Mouse (Mus musculus) liver, adult 2 months (tissue): ENCODE results near the gene Csdc2. TPM values are rescaled to one million over a fixed set of nuclear protein-coding genes. Genes with fewer than 3 reads are reported as not detected.

ENCODE experiments used
- DNase-seq: peaks from one replicate; pipeline ENCODE4 v3.0.0-alpha.2; 2011; ENCODE audit warnings: low read depth, low spot score; ENCODE audit errors: extremely low read depth
- H3K27ac ChIP-seq: fragments of 200-500 bp; replicated peaks from 2 replicates; pipeline ENCODE4 v1.5.1; 2012; ENCODE audit warnings: low read depth, mild to moderate bottlenecking, control low read depth, inconsistent platforms, low read length; ENCODE audit not compliant: insufficient read depth
- H3K27me3 ChIP-seq: fragments of 200-500 bp; 2 replicates; pipeline ENCODE4 v1.6.1; 2012; ENCODE audit warnings: mild to moderate bottlenecking, moderate library complexity, low read length, inconsistent platforms; ENCODE audit not compliant: control insufficient read depth, insufficient read depth
- H3K36me3 ChIP-seq: fragments of 200-500 bp; 2 replicates; pipeline ENCODE4 v1.6.1; 2012; ENCODE audit warnings: low read length, inconsistent platforms; ENCODE audit not compliant: control insufficient read depth, insufficient read depth
- H3K4me1 ChIP-seq: fragments of 200-500 bp; 2 replicates; pipeline ENCODE4 v1.6.1; 2011; ENCODE audit warnings: low read length; ENCODE audit not compliant: control insufficient read depth, insufficient read depth
- H3K4me3 ChIP-seq: fragments of 200-500 bp; 2 replicates; pipeline ENCODE4 v1.5.1; 2011; ENCODE audit warnings: low read depth, mild to moderate bottlenecking, control low read depth, low read length, moderate library complexity; ENCODE audit not compliant: insufficient read depth
- H3K79me2 ChIP-seq: fragments of 200-500 bp; 2 replicates; pipeline ENCODE4 v1.6.1; 2012; ENCODE audit warnings: inconsistent platforms, mild to moderate bottlenecking, low read length, moderate library complexity; ENCODE audit not compliant: control insufficient read depth, insufficient read depth
- H3K9ac ChIP-seq: fragments of 200-500 bp; 2 replicates; pipeline ENCODE4 v1.6.1; 2012; ENCODE audit warnings: low read depth, mild to moderate bottlenecking, control low read depth, inconsistent platforms, low read length
- CTCF ChIP-seq: fragments of 200-500 bp; IDR thresholded peaks from 2 replicates; pipeline ENCODE4 v1.5.1; 2011; ENCODE audit warnings: low read depth, low read length, control low read depth
- POLR2A ChIP-seq: fragments of 200-500 bp; IDR thresholded peaks from 2 replicates; pipeline ENCODE4 v1.6.1; 2011; ENCODE audit warnings: low read length, control low read depth; ENCODE audit not compliant: insufficient read depth; ENCODE audit errors: extremely low read depth
- WGBS: fragments of 180-500 bp; shearing (Covaris S2); methylation state at CpG from one replicate; pipeline ENCODE4 v1.1.7; 2018; 5-methylcytosine and 5-hydroxymethylcytosine counted together
- polyA plus RNA-seq: library from polyadenylated mRNA; depleted of rRNA; stranded (reverse); fragments of >200 nt; gene quantifications from 2 replicates; pipeline ENCODE4 v1.2.3, GENCODE M21; 2012
- total RNA-seq: library from RNA; depleted of rRNA; stranded (reverse); fragments of >200 nt; gene quantifications from 2 replicates; pipeline ENCODE4 v1.2.3, GENCODE M21; 2014

Csdc2 gene
- total and polyA plus RNA-seq, 2 experiments: 0.09 to 0.35 TPM

- H3K4me3 ChIP-seq: no peak within 1 kb of the TSS
- DNase-seq: no peak
- no peaks in the 10 kb centered on the region for H3K36me3 ChIP-seq
- no peak within 1 kb of the TSS for H3K27ac ChIP-seq
- 92% methylated on average over 23 of the region's 23 CpGs for WGBS
- TF ChIP-seq POLR2A: no peak
- no peak for TF ChIP-seq CTCF
- no peaks in the 10 kb centered on the region for H3K79me2 ChIP-seq
- H3K4me1 ChIP-seq: no peaks in the 10 kb centered on the region
- no peaks in the 10 kb centered on the region for H3K27me3 ChIP-seq
- no peak within 1 kb of the TSS for H3K9ac ChIP-seq
Measured at GRCm38 (mm10) chr15:81980321-81980720, 43.8 kb downstream of the Csdc2 start, which contains the start of gene 1700029P11Rik. Gene 1700029P11Rik (plus strand): TSS chr15:81980540.

- 72% methylated on average over 1 of the region's 1 CpGs for WGBS
- no peak for DNase-seq
Measured at GRCm38 (mm10) chr15:81982173-81982572, 45.6 kb downstream of the Csdc2 start.

GRCm38 (mm10) chr15:81985267-81986161 is 49.0 kb downstream of the Csdc2 start:
- no peak for DNase-seq
- no peak overlapping the region for H3K9ac ChIP-seq
- H3K79me2 ChIP-seq: no peaks in the 10 kb centered on the region
- TF ChIP-seq CTCF: no peak
- no peak for TF ChIP-seq POLR2A
- WGBS: 61% methylated on average over 2 of the region's 2 CpGs
- peaks cover 4% of the 10 kb centered on the region; the same call in 1 of the 2 replicates for H3K4me1 ChIP-seq
- no peaks in the 10 kb centered on the region for H3K27me3 ChIP-seq
- H3K27ac ChIP-seq: no peak overlapping the region
- H3K36me3 ChIP-seq: no peaks in the 10 kb centered on the region
- no peak overlapping the region for H3K4me3 ChIP-seq

More at GRCm38 (mm10) chr15:81982173-81982572, 45.6 kb downstream of the Csdc2 start:
- no peak overlapping the region for H3K9ac ChIP-seq
- H3K4me1 ChIP-seq: no peaks in the 10 kb centered on the region
- no peak for TF ChIP-seq CTCF
- no peak for TF ChIP-seq POLR2A
- no peak overlapping the region for H3K27ac ChIP-seq
- no peak overlapping the region for H3K4me3 ChIP-seq
- H3K79me2 ChIP-seq: no peaks in the 10 kb centered on the region
- H3K36me3 ChIP-seq: no peaks in the 10 kb centered on the region
- H3K27me3 ChIP-seq: no peaks in the 10 kb centered on the region

- H3K4me3 ChIP-seq: no peak within 1 kb of the TSS
- no peaks in the 10 kb centered on the region for H3K27me3 ChIP-seq
- no peak for TF ChIP-seq CTCF
- TF ChIP-seq POLR2A: no peak
- no peak for DNase-seq
- 83% methylated on average over 3 of the region's 3 CpGs for WGBS
- peaks cover 4% of the 10 kb centered on the region; the same call in 1 of the 2 replicates for H3K4me1 ChIP-seq
- H3K79me2 ChIP-seq: no peaks in the 10 kb centered on the region
- no peak within 1 kb of the TSS for H3K9ac ChIP-seq
- H3K36me3 ChIP-seq: no peaks in the 10 kb centered on the region
- no peak within 1 kb of the TSS for H3K27ac ChIP-seq
Measured at GRCm38 (mm10) chr15:81987646-81988045, 51.1 kb downstream of the Csdc2 start, which contains the start of gene Xrcc6. Gene Xrcc6 (plus strand): TSS chr15:81987835.

GRCm38 (mm10) chr15:81989371-81990062 is 53.0 kb downstream of the Csdc2 start:
- peaks cover 9% of the 10 kb centered on the region for H3K36me3 ChIP-seq
- H3K27ac ChIP-seq: no peak overlapping the region
- H3K4me1 ChIP-seq: peaks cover 4% of the 10 kb centered on the region; the same call in 1 of the 2 replicates
- TF ChIP-seq CTCF (peak; percentile 89), POLR2A (no peak)
- no peaks in the 10 kb centered on the region for H3K27me3 ChIP-seq
- no peak overlapping the region for H3K4me3 ChIP-seq
- peak; percentile 84 for DNase-seq
- no peak overlapping the region for H3K9ac ChIP-seq
- no peaks in the 10 kb centered on the region for H3K79me2 ChIP-seq
- WGBS: 29% methylated on average over 11 of the region's 11 CpGs
